In the genomic region with DNA sequence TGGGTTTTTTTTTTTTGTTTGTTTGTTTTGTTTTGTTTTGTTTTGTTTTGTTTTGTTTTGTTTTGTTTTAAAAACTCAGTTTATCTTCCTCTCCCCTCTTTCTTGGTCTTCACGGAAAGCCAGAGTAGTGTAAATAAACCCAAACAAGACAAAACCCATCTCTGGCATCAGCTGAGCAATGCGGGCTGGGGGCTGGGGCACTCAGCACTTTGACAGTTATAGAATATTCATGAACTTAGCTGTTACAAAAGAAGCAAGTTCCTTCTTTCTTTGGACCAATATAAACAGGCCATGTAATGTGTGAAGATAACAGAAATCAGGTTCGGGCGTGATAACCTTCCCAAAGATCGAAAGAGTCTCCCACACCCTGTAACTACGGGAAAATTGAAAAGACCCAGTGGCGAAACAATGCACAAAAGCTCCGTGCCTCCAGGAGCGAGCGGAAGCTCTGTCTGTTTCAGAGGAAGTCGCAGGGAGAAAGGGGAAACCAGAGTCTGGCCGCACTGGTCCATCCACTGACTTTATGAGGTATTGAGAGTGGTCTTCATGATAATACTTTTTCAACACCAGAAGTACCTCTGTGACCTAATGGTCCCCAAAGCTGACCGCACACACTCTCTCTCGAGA, we compare ENCODE assay signal across 11 mouse cellular contexts. TPM values are rescaled to one million over a fixed set of nuclear protein-coding genes. Genes with fewer than 3 reads are reported as not detected.
DNase-seq lines count a peak whose midpoint lies in the region; ATAC-seq lines count a peak whose summit lies in the region.
"Had no signal": no experiment of that assay in that cellular context is flagged by ENCODE, and none has a peak within 500 bp of the region (broad histone marks: within the 10 kb centered on the region; RNA-seq: fewer than 3 reads in every experiment).

No protein-coding gene starts in this region.

- H3K4me3 ChIP-seq in forebrain, embryonic 16.5 days (replicated peaks; ENCODE audit: low read length) = 0 out of 2 replicates have a peak overlapping the region, but pooled peaks have one; percentile 1
- no peak overlapping the region for H3K4me3 ChIP-seq in hindbrain, embryonic 16.5 days (ENCODE audit: low read length)
- peak overlapping the region; percentile 15; the same call in 1 of the 2 replicates for H3K4me3 ChIP-seq in midbrain, embryonic 15.5 days
- H3K4me3 ChIP-seq: embryonic facial prominence, embryonic 12.5 days had no signal

- H3K27ac ChIP-seq in forebrain, embryonic 16.5 days (ENCODE audit: low read length) = no peak overlapping the region
- no peak overlapping the region; the same call in 1 of the 2 replicates for H3K27ac ChIP-seq in hindbrain, embryonic 16.5 days (ENCODE audit: low read depth, low read length)
- 0 out of 2 replicates have a peak overlapping the region, but pooled peaks have one; percentile 13 for H3K27ac ChIP-seq in midbrain, embryonic 15.5 days
- H3K27ac ChIP-seq: embryonic facial prominence, embryonic 12.5 days had no signal

- no peak overlapping the region for H3K9ac ChIP-seq in forebrain, embryonic 16.5 days (replicated peaks; ENCODE audit: low read depth, low read length)
- H3K9ac ChIP-seq in hindbrain, embryonic 16.5 days (ENCODE audit: low read depth, low read length) = no peak overlapping the region
- no peak overlapping the region for H3K9ac ChIP-seq in midbrain, embryonic 15.5 days
- H3K9ac ChIP-seq: embryonic facial prominence, embryonic 12.5 days had no signal

- WGBS in forebrain, embryonic 16.5 days = 36% methylated on average over 14 of the region's 14 CpGs
- 31% methylated on average over 14 of the region's 14 CpGs for WGBS in hindbrain, embryonic 16.5 days
- WGBS in midbrain, embryonic 15.5 days = 20% methylated on average over 14 of the region's 14 CpGs

- H3K4me2 ChIP-seq in forebrain, embryonic 16.5 days (ENCODE audit: low read length) = peak overlapping the region; percentile 20
- peak overlapping the region; percentile 41 for H3K4me2 ChIP-seq in hindbrain, embryonic 16.5 days (ENCODE audit: low read length)
- H3K4me2 ChIP-seq in midbrain, embryonic 15.5 days = peak overlapping the region; percentile 39
- H3K4me2 ChIP-seq: embryonic facial prominence, embryonic 12.5 days had no signal

- H3K27me3 ChIP-seq in forebrain, embryonic 16.5 days (replicated peaks; ENCODE audit: control insufficient read depth, insufficient read depth, low read length) = no peaks in the 10 kb centered on the region
- no peaks in the 10 kb centered on the region for H3K27me3 ChIP-seq in hindbrain, embryonic 16.5 days (replicated peaks; ENCODE audit: control insufficient read depth, insufficient read depth, low read length)
- H3K27me3 ChIP-seq in midbrain, embryonic 15.5 days (replicated peaks) = no peaks in the 10 kb centered on the region
- H3K27me3 ChIP-seq: embryonic facial prominence, embryonic 12.5 days had no signal

- DNase-seq in kidney, postnatal 14 days = peak; percentile 17
- DNase-seq in kidney, adult 9 months = no peak
- DNase-seq in gastrocnemius, postnatal 10 days = no peak
- no peak for DNase-seq in urinary bladder, postnatal 25 days (ENCODE audit: low spot score)
- no peak for DNase-seq in right cerebral cortex, adult 18-20 months

- H3K9me3 ChIP-seq in forebrain, embryonic 16.5 days (ENCODE audit: control insufficient read depth, low read length) = no peaks in the 10 kb centered on the region
- H3K9me3 ChIP-seq in hindbrain, embryonic 16.5 days (ENCODE audit: control insufficient read depth, low read length) = no peaks in the 10 kb centered on the region
- H3K9me3 ChIP-seq in midbrain, embryonic 15.5 days = no peaks in the 10 kb centered on the region
- H3K9me3 ChIP-seq: embryonic facial prominence, embryonic 12.5 days had no signal

- ATAC-seq in forebrain, embryonic 16.5 days = peak; percentile 50
- no peak for ATAC-seq in hindbrain, embryonic 16.5 days
- 0 out of 2 replicates have a peak, but pooled peaks have one; percentile 37 for ATAC-seq in midbrain, embryonic 15.5 days (replicated peaks)

- peaks cover 11% of the 10 kb centered on the region for H3K4me1 ChIP-seq in forebrain, embryonic 16.5 days (replicated peaks; ENCODE audit: control insufficient read depth, insufficient read depth, low read length)
- H3K4me1 ChIP-seq in hindbrain, embryonic 16.5 days (ENCODE audit: control insufficient read depth, insufficient read depth, low read depth, low read length) = no peaks in the 10 kb centered on the region
- peaks cover 8% of the 10 kb centered on the region; the same call in 1 of the 2 replicates for H3K4me1 ChIP-seq in midbrain, embryonic 15.5 days
- H3K4me1 ChIP-seq: embryonic facial prominence, embryonic 12.5 days had no signal

- H3K36me3 ChIP-seq in forebrain, embryonic 16.5 days (ENCODE audit: control insufficient read depth, insufficient read depth) = no peaks in the 10 kb centered on the region
- H3K36me3 ChIP-seq in hindbrain, embryonic 16.5 days (ENCODE audit: control insufficient read depth, insufficient read depth, low read length) = no peaks in the 10 kb centered on the region
- no peaks in the 10 kb centered on the region for H3K36me3 ChIP-seq in midbrain, embryonic 15.5 days (replicated peaks)
- H3K36me3 ChIP-seq: embryonic facial prominence, embryonic 12.5 days had no signal

RNA-seq across cellular contexts. Expression of a gene that starts 26.6 kb away (rescaled TPM):
- 0.25 and 0.71 TPM in 2 replicates for polyA plus RNA-seq in forebrain, embryonic 16.5 days (2015; fragmentation: Nextera tagmentation; extraction: Ambion mirVana)
- polyA plus RNA-seq in hindbrain, embryonic 16.5 days (2015; fragmentation: Nextera tagmentation; extraction: Ambion mirVana) = 0.10 and 0.53 TPM in 2 replicates
- polyA plus RNA-seq in midbrain, embryonic 15.5 days (2015; fragmentation: Nextera tagmentation; extraction: Ambion mirVana) = 0.15 and 0.18 TPM in 2 replicates
- total RNA-seq in gastrocnemius, postnatal 10 days (2021) = under 1 TPM in 1 of 2 experiments, not detected in 1; 0.45 TPM
- polyA plus RNA-seq: limb, embryonic 11.5 days; stomach, embryonic 14.5 days had no signal
